Mouse (Mus musculus): ENCODE data around the gene Ctnna3. TPM values are rescaled to one million over a fixed set of nuclear protein-coding genes. Genes with fewer than 3 reads are reported as not detected.

Gene Ctnna3
- polyA plus RNA-seq, 1 experiment from 2014 or later, result 0.39 TPM

GRCm38 (mm10) chr10:64876506-64876905, 1446.6 kb downstream of the Ctnna3 start:
- ATAC-seq (ENCODE audit: insufficient read depth), result no peak
- Histone ChIP-seq H3K36me3 (ENCODE audit: insufficient read depth) (no peaks in the 10 kb centered on the region), H3K4me3 (ENCODE audit: low read depth, low read length) (no peak overlapping the region), H3K9me3 (ENCODE audit: low read depth, low read length) (no peaks in the 10 kb centered on the region), H3K9ac (no peak overlapping the region), H3K27me3 (ENCODE audit: insufficient read depth, low read length) (no peaks in the 10 kb centered on the region), H3K27ac (ENCODE audit: low read depth) (no peak overlapping the region), H3K4me1 (ENCODE audit: insufficient read depth) (no peaks in the 10 kb centered on the region), H3K4me2 (no peak overlapping the region)
- 62% methylated on average over 2 of the region's 2 CpGs for WGBS
- no peak for TF ChIP-seq CTCF (IDR thresholded peaks at IDR 0.05; ENCODE audit: low read depth)
- no peak for DNase-seq

- no peaks in the 10 kb centered on the region for H3K36me3 ChIP-seq (ENCODE audit: insufficient read depth)
- no peak overlapping the region for H3K9ac ChIP-seq
- WGBS, result 79% methylated on average over 3 of the region's 3 CpGs
- DNase-seq, result no peak
- no peak overlapping the region for H3K4me2 ChIP-seq
- H3K27me3 ChIP-seq (ENCODE audit: insufficient read depth, low read length), result no peaks in the 10 kb centered on the region
- H3K27ac ChIP-seq (ENCODE audit: low read depth), result no peak overlapping the region
- no peak for TF ChIP-seq CTCF (IDR thresholded peaks at IDR 0.05; ENCODE audit: low read depth)
- no peaks in the 10 kb centered on the region for H3K9me3 ChIP-seq (ENCODE audit: low read depth, low read length)
- H3K4me1 ChIP-seq (ENCODE audit: insufficient read depth), result no peaks in the 10 kb centered on the region
- no peak for ATAC-seq (ENCODE audit: insufficient read depth)
- no peak overlapping the region for H3K4me3 ChIP-seq (ENCODE audit: low read depth, low read length)
Observed at GRCm38 (mm10) chr10:64879860-64880259, 1450.0 kb downstream of the Ctnna3 start.

- Histone ChIP-seq H3K27ac (ENCODE audit: low read depth) (no peak overlapping the region), H3K4me1 (ENCODE audit: insufficient read depth) (no peaks in the 10 kb centered on the region), H3K4me3 (ENCODE audit: low read depth, low read length) (no peak overlapping the region), H3K27me3 (ENCODE audit: insufficient read depth, low read length) (no peaks in the 10 kb centered on the region), H3K9me3 (ENCODE audit: low read depth, low read length) (no peaks in the 10 kb centered on the region), H3K4me2 (no peak overlapping the region), H3K9ac (no peak overlapping the region), H3K36me3 (ENCODE audit: insufficient read depth) (no peaks in the 10 kb centered on the region)
- ATAC-seq (ENCODE audit: insufficient read depth) (no peak), DNase-seq (no peak)
- TF ChIP-seq CTCF (IDR thresholded peaks at IDR 0.05; ENCODE audit: low read depth), result no peak
- 87% methylated on average over 9 of the region's 9 CpGs for WGBS
Observed at GRCm38 (mm10) chr10:64886946-64887345, 1457.0 kb downstream of the Ctnna3 start.

GRCm38 (mm10) chr10:64892458-64892857, 1462.6 kb downstream of the Ctnna3 start:
- H3K9ac ChIP-seq, result no peak overlapping the region
- no peak overlapping the region for H3K4me2 ChIP-seq
- H3K27ac ChIP-seq (ENCODE audit: low read depth), result no peak overlapping the region
- no peaks in the 10 kb centered on the region for H3K36me3 ChIP-seq (ENCODE audit: insufficient read depth)
- no peaks in the 10 kb centered on the region for H3K4me1 ChIP-seq (ENCODE audit: insufficient read depth)
- H3K4me3 ChIP-seq (ENCODE audit: low read depth, low read length), result no peak overlapping the region
- no peak for TF ChIP-seq CTCF (IDR thresholded peaks at IDR 0.05; ENCODE audit: low read depth)
- DNase-seq (no peak), ATAC-seq (ENCODE audit: insufficient read depth) (no peak)
- no peaks in the 10 kb centered on the region for H3K9me3 ChIP-seq (ENCODE audit: low read depth, low read length)
- no peaks in the 10 kb centered on the region for H3K27me3 ChIP-seq (ENCODE audit: insufficient read depth, low read length)

- H3K4me2 ChIP-seq, result no peak overlapping the region
- no peak overlapping the region for H3K4me3 ChIP-seq (ENCODE audit: low read depth, low read length)
- no peaks in the 10 kb centered on the region for H3K36me3 ChIP-seq (ENCODE audit: insufficient read depth)
- 78% methylated on average over 1 of the region's 1 CpGs for WGBS
- TF ChIP-seq CTCF (IDR thresholded peaks at IDR 0.05; ENCODE audit: low read depth), result no peak
- DNase-seq (no peak), ATAC-seq (ENCODE audit: insufficient read depth) (no peak)
- no peaks in the 10 kb centered on the region for H3K9me3 ChIP-seq (ENCODE audit: low read depth, low read length)
- H3K4me1 ChIP-seq (ENCODE audit: insufficient read depth), result no peaks in the 10 kb centered on the region
- no peak overlapping the region for H3K9ac ChIP-seq
- no peaks in the 10 kb centered on the region for H3K27me3 ChIP-seq (ENCODE audit: insufficient read depth, low read length)
- no peak overlapping the region for H3K27ac ChIP-seq (ENCODE audit: low read depth)
Observed at GRCm38 (mm10) chr10:64898739-64899138, 1468.8 kb downstream of the Ctnna3 start.

- 79% methylated on average over 3 of the region's 3 CpGs for WGBS
- no peaks in the 10 kb centered on the region for H3K36me3 ChIP-seq (ENCODE audit: insufficient read depth)
- H3K4me1 ChIP-seq (ENCODE audit: insufficient read depth), result no peaks in the 10 kb centered on the region
- H3K9me3 ChIP-seq (ENCODE audit: low read depth, low read length), result no peaks in the 10 kb centered on the region
- DNase-seq (no peak), ATAC-seq (ENCODE audit: insufficient read depth) (no peak)
- no peak overlapping the region for H3K4me2 ChIP-seq
- H3K27me3 ChIP-seq (ENCODE audit: insufficient read depth, low read length), result no peaks in the 10 kb centered on the region
- no peak overlapping the region for H3K4me3 ChIP-seq (ENCODE audit: low read depth, low read length)
- no peak for TF ChIP-seq CTCF (IDR thresholded peaks at IDR 0.05; ENCODE audit: low read depth)
- H3K27ac ChIP-seq (ENCODE audit: low read depth), result no peak overlapping the region
- H3K9ac ChIP-seq, result no peak overlapping the region
Observed at GRCm38 (mm10) chr10:64901726-64902125, 1471.8 kb downstream of the Ctnna3 start.

- TF ChIP-seq CTCF (IDR thresholded peaks at IDR 0.05; ENCODE audit: low read depth), result no peak
- no peak overlapping the region for H3K9ac ChIP-seq
- H3K36me3 ChIP-seq (ENCODE audit: insufficient read depth), result no peaks in the 10 kb centered on the region
- H3K4me1 ChIP-seq (ENCODE audit: insufficient read depth), result no peaks in the 10 kb centered on the region
- WGBS, result 77% methylated on average over 7 of the region's 7 CpGs
- DNase-seq (no peak), ATAC-seq (ENCODE audit: insufficient read depth) (no peak)
- H3K4me3 ChIP-seq (ENCODE audit: low read depth, low read length), result no peak overlapping the region
- H3K9me3 ChIP-seq (ENCODE audit: low read depth, low read length), result no peaks in the 10 kb centered on the region
- H3K4me2 ChIP-seq, result no peak overlapping the region
- H3K27ac ChIP-seq (ENCODE audit: low read depth), result no peak overlapping the region
- H3K27me3 ChIP-seq (ENCODE audit: insufficient read depth, low read length), result no peaks in the 10 kb centered on the region
Observed at GRCm38 (mm10) chr10:64940975-64941374, 1511.1 kb downstream of the Ctnna3 start.

- Histone ChIP-seq H3K36me3 (ENCODE audit: insufficient read depth) (no peaks in the 10 kb centered on the region), H3K4me1 (ENCODE audit: insufficient read depth) (no peaks in the 10 kb centered on the region), H3K27ac (ENCODE audit: low read depth) (no peak overlapping the region), H3K27me3 (ENCODE audit: insufficient read depth, low read length) (no peaks in the 10 kb centered on the region), H3K9ac (no peak overlapping the region), H3K9me3 (ENCODE audit: low read depth, low read length) (no peaks in the 10 kb centered on the region), H3K4me3 (ENCODE audit: low read depth, low read length) (no peak overlapping the region), H3K4me2 (no peak overlapping the region)
- no peak for ATAC-seq (ENCODE audit: insufficient read depth)
- no peak for TF ChIP-seq CTCF (IDR thresholded peaks at IDR 0.05; ENCODE audit: low read depth)
- no peak for DNase-seq
Observed at GRCm38 (mm10) chr10:64958391-64958790, 1528.5 kb downstream of the Ctnna3 start.

Measured in lung, embryonic 14.5 days (tissue).